Mouse (Mus musculus): Measurements from ENCODE around the gene AA467197.

- TF ChIP-seq CTCF (IDR thresholded peaks at IDR 0.05; ENCODE audit: borderline replicate concordance, insufficient read depth, low read length), result no peak
- no peak for TF ChIP-seq POLR2A (IDR thresholded peaks at IDR 0.05; ENCODE audit: low read depth, low read length)
Observed at GRCm38 (mm10) chr2:122601354-122601753, 35.4 kb upstream of the AA467197 start.
